Mouse (Mus musculus) liver, embryonic 14.5 days (tissue): ENCODE data around the gene Cyth2. TPM values are rescaled to one million over a fixed set of nuclear protein-coding genes. Genes with fewer than 3 reads are reported as not detected.

ENCODE experiments used
- ATAC-seq: fragments of 200-750 bp; cut with Nextera tagmentation; 2 replicates; pipeline ENCODE4 v1.8.0; 2017; ENCODE audit warnings: moderate number of reproducible peaks, mild to moderate bottlenecking, moderate library complexity; ENCODE audit not compliant: insufficient read depth
- DNase-seq, 3 experiments: peaks; one replicate each; pipeline ENCODE4 v3.0.0-alpha.2; 2012 to 2013; ENCODE audit warnings: low read depth in 3 of 3, low spot score in 3 of 3
- H3K27ac ChIP-seq: fragments of 300-500 bp; sonication (generic); 2 replicates; pipeline ENCODE4 v1.5.1; 2014; ENCODE audit warnings: moderate library complexity, mild to moderate bottlenecking, control low read depth, inconsistent platforms
- H3K27me3 ChIP-seq: fragments of 300-500 bp; sonication (generic); 2 replicates; pipeline ENCODE4 v1.6.1; 2014; ENCODE audit warnings: mild to moderate bottlenecking, low read length, moderate library complexity; ENCODE audit not compliant: control insufficient read depth, insufficient read depth
- H3K36me3 ChIP-seq: fragments of 300-500 bp; sonication (generic); replicated peaks from 2 replicates; pipeline ENCODE4 v1.6.1; 2014; ENCODE audit warnings: low read depth; ENCODE audit not compliant: control insufficient read depth, insufficient read depth
- H3K4me1 ChIP-seq, 2 experiments: fragments of 200-500 bp in 1 of 2; fragments of 300-500 bp in 1 of 2; sonication (generic) in 1 of 2; replicated peaks; 2 replicates each; pipeline ENCODE4 v1.6.1; 2012 to 2014; ENCODE audit warnings: antibody characterized with exemption in 1 of 2, inconsistent platforms in 1 of 2, low read length in 1 of 2; ENCODE audit not compliant: control insufficient read depth in 2 of 2, insufficient read depth in 2 of 2
- H3K4me2 ChIP-seq: fragments of 300-500 bp; sonication (generic); 2 replicates; pipeline ENCODE4 v1.6.1; 2014; ENCODE audit warnings: low read depth, mild to moderate bottlenecking, control low read depth, moderate library complexity
- H3K4me3 ChIP-seq, 2 experiments: fragments of 200-500 bp in 1 of 2; fragments of 300-500 bp in 1 of 2; sonication (generic) in 1 of 2; 2 replicates each; pipeline ENCODE4 v1.5.1; 2012 to 2014; ENCODE audit warnings: low read depth in 2 of 2, low read length in 2 of 2, mild to moderate bottlenecking in 2 of 2, control low read depth in 1 of 2, inconsistent platforms in 1 of 2, moderate library complexity in 1 of 2; ENCODE audit not compliant: insufficient read depth in 1 of 2
- H3K9ac ChIP-seq: fragments of 300-500 bp; sonication (generic); replicated peaks from 2 replicates; pipeline ENCODE4 v1.6.1; 2014; ENCODE audit warnings: mild to moderate bottlenecking, control low read depth, moderate library complexity
- H3K9me3 ChIP-seq: fragments of 300-500 bp; sonication (generic); 2 replicates; pipeline ENCODE4 v1.6.1; 2016; ENCODE audit warnings: low read length, mixed read lengths; ENCODE audit not compliant: control insufficient read depth
- CTCF ChIP-seq: IDR thresholded peaks from 2 replicates; pipeline ENCODE4 v1.5.1; 2016; ENCODE audit warnings: antibody characterized with exemption, low read depth, control low read depth
- EP300 ChIP-seq: IDR thresholded peaks from 2 replicates; pipeline ENCODE4 v1.6.1; 2016; ENCODE audit warnings: antibody characterized with exemption, low read depth
- WGBS: fragments of 180-500 bp; shearing (Covaris S2); extraction: QIAGEN DNeasy Blood & Tissue Kit; methylation state at CpG from one replicate; pipeline ENCODE4 v1.1.7; 2014; ENCODE audit not compliant: insufficient replicate concordance; 5-methylcytosine and 5-hydroxymethylcytosine counted together
- polyA plus RNA-seq, 2 experiments: library from polyadenylated mRNA; depleted of rRNA in 1 of 2; stranded (reverse) in 1 of 2; unstranded in 1 of 2; fragments of >200 nt; fragmentation: Nextera tagmentation in 1 of 2; extraction: Ambion mirVana in 1 of 2; gene quantifications; 2 replicates each; pipeline versions ENCODE4 v1.2.1 to v1.2.3; 2012 to 2014

The Cyth2 gene
- polyA plus RNA-seq, 2 experiments: 19.4 to 23.0 TPM

- peak overlapping the region; percentile 32; the same call in 1 of the 2 replicates for H3K9ac ChIP-seq
- DNase-seq: peak in 1 of 3 experiments; percentile 40
Observed at GRCm38 (mm10) chr7:45798511-45798836, 15.9 kb downstream of the Cyth2 start.

GRCm38 (mm10) chr7:45797661-45798510 lies 16.5 kb downstream of the Cyth2 start:
- Histone ChIP-seq H3K4me3 (peak overlapping the region; percentile 51 to 52), H3K4me1 (peaks cover 16 to 32% of the 10 kb centered on the region in 2 experiments), H3K27me3 (peaks cover 26% of the 10 kb centered on the region), H3K36me3 (no peaks in the 10 kb centered on the region), H3K9ac (peak overlapping the region; percentile 32), H3K9me3 (no peaks in the 10 kb centered on the region), H3K27ac (no peak overlapping the region), H3K4me2 (peak overlapping the region; percentile 78)
- no peak for ATAC-seq
- 3% methylated on average over 60 of the region's 60 CpGs for WGBS
- TF ChIP-seq CTCF: no peak
- TF ChIP-seq EP300: no peak
- DNase-seq: no peak

More at GRCm38 (mm10) chr7:45798511-45798836, 15.9 kb downstream of the Cyth2 start:
- H3K27me3 ChIP-seq: peaks cover 26% of the 10 kb centered on the region
- TF ChIP-seq CTCF: no peak
- TF ChIP-seq EP300: no peak
- H3K9me3 ChIP-seq: no peaks in the 10 kb centered on the region
- H3K27ac ChIP-seq: no peak overlapping the region
- H3K4me3 ChIP-seq: peak overlapping the region; percentile 51 to 52
- peak overlapping the region; percentile 78 for H3K4me2 ChIP-seq
- WGBS: under 1% methylated on average over 19 of the region's 19 CpGs
- H3K4me1 ChIP-seq: peaks cover 16 to 32% of the 10 kb centered on the region in 2 experiments
- H3K36me3 ChIP-seq: no peaks in the 10 kb centered on the region
- ATAC-seq: no peak

- Histone ChIP-seq H3K9ac (no peak overlapping the region; the same call in 1 of the 2 replicates), H3K9me3 (no peaks in the 10 kb centered on the region), H3K27ac (no peak overlapping the region), H3K4me3 (peak overlapping the region; percentile 8 to 17; a peak in 3 of 4 replicates), H3K4me1 (peaks cover 16 to 32% of the 10 kb centered on the region in 2 experiments), H3K27me3 (peaks cover 29% of the 10 kb centered on the region), H3K4me2 (peak overlapping the region; percentile 78), H3K36me3 (no peaks in the 10 kb centered on the region)
- no peak for TF ChIP-seq CTCF
- TF ChIP-seq EP300: peak; percentile 72
- 22% methylated on average over 6 of the region's 6 CpGs for WGBS
- peak; percentile 83 for ATAC-seq
- peak; percentile 75 to 88 (median 84) for DNase-seq
Observed at GRCm38 (mm10) chr7:45796950-45797349, 17.4 kb downstream of the Cyth2 start.

GRCm38 (mm10) chr7:45794971-45795370 lies 19.4 kb downstream of the Cyth2 start:
- Histone ChIP-seq H3K4me1 (peaks cover 16 to 22% of the 10 kb centered on the region in 2 experiments), H3K9ac (no peak overlapping the region), H3K4me3 (no peak overlapping the region), H3K27me3 (peaks cover 28% of the 10 kb centered on the region), H3K9me3 (no peaks in the 10 kb centered on the region), H3K27ac (no peak overlapping the region), H3K36me3 (no peaks in the 10 kb centered on the region), H3K4me2 (no peak overlapping the region)
- ATAC-seq: no peak
- WGBS: 78% methylated on average over 26 of the region's 29 CpGs
- no peak for DNase-seq
- TF ChIP-seq EP300 (no peak), CTCF (no peak)

GRCm38 (mm10) chr7:45793969-45794585 lies 20.3 kb downstream of the Cyth2 start:
- no peak overlapping the region for H3K9ac ChIP-seq
- no peak for DNase-seq
- H3K36me3 ChIP-seq: no peaks in the 10 kb centered on the region
- no peak overlapping the region for H3K4me3 ChIP-seq
- H3K27ac ChIP-seq: no peak overlapping the region
- TF ChIP-seq EP300 (no peak), CTCF (no peak)
- WGBS: 70% methylated on average over 44 of the region's 44 CpGs
- H3K4me1 ChIP-seq: peaks cover 16 to 22% of the 10 kb centered on the region in 2 experiments
- H3K4me2 ChIP-seq: no peak overlapping the region
- no peaks in the 10 kb centered on the region for H3K9me3 ChIP-seq
- ATAC-seq: no peak
- peaks cover 23% of the 10 kb centered on the region for H3K27me3 ChIP-seq
